Mouse (Mus musculus) limb, embryonic 10.5 days (tissue): ENCODE measurements around the gene Lrfn2. TPM values are rescaled to one million over a fixed set of nuclear protein-coding genes. Genes with fewer than 3 reads are reported as not detected.

ENCODE experiments used
- DNase-seq: peaks from one replicate; pipeline ENCODE4 v3.0.0-alpha.2; 2017; ENCODE audit warnings: low spot score
- H3K27ac ChIP-seq: fragments of 300-500 bp; sonication (generic); 2 replicates; pipeline ENCODE4 v1.5.1; 2016; ENCODE audit warnings: mild to moderate bottlenecking
- H3K27me3 ChIP-seq: fragments of 300-500 bp; sonication (generic); 2 replicates; pipeline ENCODE4 v1.6.1; 2016; ENCODE audit warnings: low read depth, mild to moderate bottlenecking; ENCODE audit not compliant: poor library complexity, severe bottlenecking
- H3K36me3 ChIP-seq: fragments of 300-500 bp; sonication (generic); 2 replicates; pipeline ENCODE4 v1.6.1; 2016; ENCODE audit warnings: mild to moderate bottlenecking, moderate library complexity
- H3K4me1 ChIP-seq: fragments of 300-500 bp; sonication (generic); 2 replicates; pipeline ENCODE4 v1.6.1; 2016
- H3K4me3 ChIP-seq: fragments of 300-500 bp; sonication (generic); 2 replicates; pipeline ENCODE4 v1.5.1; 2016; ENCODE audit warnings: mild to moderate bottlenecking, moderate library complexity
- H3K9me3 ChIP-seq: fragments of 300-500 bp; sonication (generic); replicated peaks from 2 replicates; pipeline ENCODE4 v1.6.1; 2016; ENCODE audit warnings: mild to moderate bottlenecking
- WGBS: fragments of 180-500 bp; shearing (Covaris S2); methylation state at CpG from one replicate; pipeline ENCODE4 v1.1.7; 2016; 5-methylcytosine and 5-hydroxymethylcytosine counted together
- polyA plus RNA-seq: library from polyadenylated mRNA; unstranded; fragments of >200 nt; fragmentation: Nextera tagmentation; extraction: Ambion mirVana; gene quantifications from 2 replicates; pipeline ENCODE4 v1.2.1, GENCODE M21; 2016

The Lrfn2 gene
- polyA plus RNA-seq: 0.10 TPM in 1 of 2 replicates, not detected in the other

GRCm38 (mm10) chr17:48931621-48932405, at the start of gene Lrfn2:
Lrfn2 (plus strand) TSS chr17:48932379.
- peak; percentile 90 for DNase-seq
- Histone ChIP-seq H3K4me1 (peaks cover 21% of the 10 kb centered on the region), H3K27me3 (peaks cover 50% of the 10 kb centered on the region), H3K9me3 (no peaks in the 10 kb centered on the region), H3K27ac (peak within 1 kb of the TSS; percentile 82), H3K4me3 (peak within 1 kb of the TSS; percentile 63), H3K36me3 (no peaks in the 10 kb centered on the region)
- under 1% methylated on average over 51 of the region's 56 CpGs for WGBS

- Histone ChIP-seq H3K27me3 (no peaks in the 10 kb centered on the region), H3K4me1 (no peaks in the 10 kb centered on the region), H3K9me3 (no peaks in the 10 kb centered on the region), H3K4me3 (no peak overlapping the region), H3K27ac (no peak overlapping the region), H3K36me3 (no peaks in the 10 kb centered on the region)
- no peak for DNase-seq
- WGBS: 71% methylated on average over 8 of the region's 8 CpGs
Observed at GRCm38 (mm10) chr17:48887472-48888385, 44.5 kb upstream of the Lrfn2 start.

GRCm38 (mm10) chr17:48905286-48906040, 26.7 kb upstream of the Lrfn2 start:
- no peaks in the 10 kb centered on the region for H3K9me3 ChIP-seq
- 69% methylated on average over 4 of the region's 4 CpGs for WGBS
- no peak overlapping the region for H3K27ac ChIP-seq
- no peaks in the 10 kb centered on the region for H3K4me1 ChIP-seq
- H3K4me3 ChIP-seq: no peak overlapping the region
- H3K27me3 ChIP-seq: no peaks in the 10 kb centered on the region
- DNase-seq: no peak
- H3K36me3 ChIP-seq: no peaks in the 10 kb centered on the region

GRCm38 (mm10) chr17:48913437-48913836, 18.7 kb upstream of the Lrfn2 start:
- Histone ChIP-seq H3K27me3 (no peaks in the 10 kb centered on the region), H3K36me3 (no peaks in the 10 kb centered on the region)
- DNase-seq: peak; percentile 70

GRCm38 (mm10) chr17:48917411-48917810, 14.8 kb upstream of the Lrfn2 start:
- DNase-seq: peak; percentile 75
- H3K36me3 ChIP-seq: no peaks in the 10 kb centered on the region
- H3K27ac ChIP-seq: no peak overlapping the region
- no peaks in the 10 kb centered on the region for H3K9me3 ChIP-seq
- WGBS: 14% methylated on average over 11 of the region's 11 CpGs
- H3K4me3 ChIP-seq: no peak overlapping the region
- H3K4me1 ChIP-seq: no peaks in the 10 kb centered on the region
- H3K27me3 ChIP-seq: no peaks in the 10 kb centered on the region

More at GRCm38 (mm10) chr17:48913437-48913836, 18.7 kb upstream of the Lrfn2 start:
- H3K27ac ChIP-seq: no peak overlapping the region
- H3K4me1 ChIP-seq: no peaks in the 10 kb centered on the region
- H3K4me3 ChIP-seq: no peak overlapping the region
- WGBS: 49% methylated on average over 6 of the region's 6 CpGs
- no peaks in the 10 kb centered on the region for H3K9me3 ChIP-seq

- no peak for DNase-seq
- Histone ChIP-seq H3K27me3 (no peaks in the 10 kb centered on the region), H3K9me3 (no peaks in the 10 kb centered on the region), H3K36me3 (no peaks in the 10 kb centered on the region), H3K4me3 (no peak overlapping the region), H3K4me1 (no peaks in the 10 kb centered on the region), H3K27ac (no peak overlapping the region)
- WGBS: 100% methylated on average over 3 of the region's 3 CpGs
Observed at GRCm38 (mm10) chr17:48918458-48918857, 13.7 kb upstream of the Lrfn2 start.

- Histone ChIP-seq H3K36me3 (no peaks in the 10 kb centered on the region), H3K4me3 (no peak overlapping the region), H3K27me3 (no peaks in the 10 kb centered on the region), H3K4me1 (no peaks in the 10 kb centered on the region), H3K9me3 (no peaks in the 10 kb centered on the region), H3K27ac (no peak overlapping the region)
- 94% methylated on average over 2 of the region's 2 CpGs for WGBS
- no peak for DNase-seq
Observed at GRCm38 (mm10) chr17:48922905-48923304, 9.3 kb upstream of the Lrfn2 start.

- no peaks in the 10 kb centered on the region for H3K36me3 ChIP-seq
- H3K9me3 ChIP-seq: no peaks in the 10 kb centered on the region
- peaks cover 5% of the 10 kb centered on the region for H3K27me3 ChIP-seq
- no peak overlapping the region for H3K27ac ChIP-seq
- H3K4me3 ChIP-seq: no peak overlapping the region
- 68% methylated on average over 9 of the region's 9 CpGs for WGBS
- H3K4me1 ChIP-seq: no peaks in the 10 kb centered on the region
- DNase-seq: no peak
Observed at GRCm38 (mm10) chr17:48925426-48925825, 6.8 kb upstream of the Lrfn2 start.

- peaks cover 21% of the 10 kb centered on the region for H3K4me1 ChIP-seq
- 60% methylated on average over 10 of the region's 10 CpGs for WGBS
- no peaks in the 10 kb centered on the region for H3K9me3 ChIP-seq
- H3K36me3 ChIP-seq: no peaks in the 10 kb centered on the region
- H3K27ac ChIP-seq: no peak overlapping the region
- peak overlapping the region; percentile 63; the same call in 1 of the 2 replicates for H3K4me3 ChIP-seq
- peaks cover 50% of the 10 kb centered on the region for H3K27me3 ChIP-seq
- DNase-seq: no peak
Observed at GRCm38 (mm10) chr17:48930994-48931393, 1.2 kb upstream of the Lrfn2 start.

GRCm38 (mm10) chr17:48932406-48932906, 277 bp downstream of the Lrfn2 start:
- Histone ChIP-seq H3K27me3 (peaks cover 50% of the 10 kb centered on the region), H3K27ac (peak overlapping the region; percentile 82; the same call in 1 of the 2 replicates), H3K9me3 (no peaks in the 10 kb centered on the region), H3K4me3 (peak overlapping the region; percentile 63), H3K4me1 (peaks cover 21% of the 10 kb centered on the region), H3K36me3 (no peaks in the 10 kb centered on the region)
- WGBS: under 1% methylated on average over 26 of the region's 26 CpGs
- DNase-seq: peak; percentile 52

GRCm38 (mm10) chr17:48932916-48933315, 737 bp downstream of the Lrfn2 start:
- Histone ChIP-seq H3K27me3 (peaks cover 50% of the 10 kb centered on the region), H3K9me3 (no peaks in the 10 kb centered on the region), H3K36me3 (no peaks in the 10 kb centered on the region), H3K4me1 (peaks cover 21% of the 10 kb centered on the region), H3K27ac (no peak overlapping the region), H3K4me3 (peak overlapping the region; percentile 63)
- DNase-seq: no peak
- 4% methylated on average over 9 of the region's 9 CpGs for WGBS

- no peak for DNase-seq
- Histone ChIP-seq H3K9me3 (no peaks in the 10 kb centered on the region), H3K36me3 (no peaks in the 10 kb centered on the region), H3K27me3 (peaks cover 47% of the 10 kb centered on the region), H3K27ac (no peak overlapping the region), H3K4me1 (peaks cover 21% of the 10 kb centered on the region), H3K4me3 (no peak overlapping the region)
- WGBS: 82% methylated on average over 8 of the region's 8 CpGs
Observed at GRCm38 (mm10) chr17:48935201-48935600, 3.0 kb downstream of the Lrfn2 start.
